Comparison of ENCODE assay signal across 23 mouse cellular contexts in the genomic region with DNA sequence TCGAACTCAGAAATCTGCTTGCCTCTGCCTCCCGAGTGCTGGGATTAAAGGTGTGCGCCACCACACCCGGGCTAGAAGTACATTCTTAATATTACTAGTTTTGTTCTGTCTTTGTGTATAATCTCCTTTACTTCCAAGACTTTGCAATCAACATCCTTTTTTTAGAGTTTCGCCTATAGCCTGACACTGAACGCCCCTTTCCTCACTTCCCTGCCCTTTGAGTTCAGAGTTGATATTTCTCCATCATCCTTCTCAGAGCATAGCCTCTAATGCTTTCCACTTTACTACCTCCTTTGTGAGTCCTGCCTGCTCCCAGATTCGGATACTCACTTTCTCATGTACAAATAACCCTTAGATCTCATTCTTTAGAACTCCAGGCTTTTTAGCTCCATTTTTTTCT. TPM values are rescaled to one million over a fixed set of nuclear protein-coding genes. Genes with fewer than 3 reads are reported as not detected.
DNase-seq lines count a peak whose midpoint lies in the region; ATAC-seq and TF ChIP-seq lines count a peak whose summit lies in the region.
"Had no signal": no experiment of that assay in that cellular context is flagged by ENCODE, and none has a peak within 500 bp of the region (broad histone marks: within the 10 kb centered on the region; RNA-seq: fewer than 3 reads in every experiment).

No protein-coding gene starts in this region.

- H3K27ac ChIP-seq in hindbrain, embryonic 13.5 days = no peak overlapping the region
- H3K27ac ChIP-seq in forebrain, postnatal 0 days (ENCODE audit: low read depth, low read length) = no peak overlapping the region

- H3K4me2 ChIP-seq in hindbrain, embryonic 13.5 days = no peak overlapping the region
- no peak overlapping the region for H3K4me2 ChIP-seq in forebrain, postnatal 0 days (ENCODE audit: low read depth)

- peaks cover 33% of the 10 kb centered on the region for H3K4me1 ChIP-seq in hindbrain, embryonic 13.5 days (replicated peaks)
- H3K4me1 ChIP-seq in forebrain, postnatal 0 days (ENCODE audit: insufficient read depth) = peaks cover 17% of the 10 kb centered on the region

- H3K27me3 ChIP-seq in hindbrain, embryonic 13.5 days = no peaks in the 10 kb centered on the region
- no peaks in the 10 kb centered on the region for H3K27me3 ChIP-seq in forebrain, postnatal 0 days (ENCODE audit: insufficient read depth, low read length)
- H3K27me3 ChIP-seq: CH12.LX, Patski had no signal

- no peak overlapping the region for H3K4me3 ChIP-seq in hindbrain, embryonic 13.5 days
- no peak overlapping the region for H3K4me3 ChIP-seq in forebrain, postnatal 0 days (ENCODE audit: low read depth, low read length)

- ATAC-seq in granulocyte monocyte progenitor cell, adult 5-6 weeks (replicated peaks; ENCODE audit: poor library complexity, severe bottlenecking) = peak; percentile 61
- peak; percentile 67 for ATAC-seq in megakaryocyte, adult 5-6 weeks (ENCODE audit: poor library complexity, severe bottlenecking)
- ATAC-seq in megakaryocyte progenitor cell, adult 5-6 weeks (replicated peaks; ENCODE audit: poor library complexity) = peak; percentile 29; the same call in 1 of the 2 replicates
- peak; percentile 34; the same call in 1 of the 2 replicates for ATAC-seq in monocyte, adult 5-6 weeks (replicated peaks; ENCODE audit: insufficient number of reproducible peaks, low FRiP score, low TSS enrichment, poor library complexity, severe bottlenecking)
- ATAC-seq in hindbrain, embryonic 13.5 days (ENCODE audit: low FRiP score) = no peak
- no peak for ATAC-seq in forebrain, postnatal 0 days
- ATAC-seq: activated CD4-positive, CD25-positive, alpha-beta regulatory T cell, adult 4 months; CD4-positive, CD25-positive, alpha-beta regulatory T cell, adult 4 months; Patski had no signal

- no peak for DNase-seq in kidney, postnatal 25 days
- no peak for DNase-seq in gastrocnemius, adult 8-10 months (ENCODE audit: low spot score in 2 of 2)
- no peak for DNase-seq in forebrain, postnatal 0 days
- DNase-seq: adrenal gland, adult 2 months; adrenal gland, adult 8-10 months; adrenal gland, postnatal 10 days; adrenal gland, postnatal 14 days; adrenal gland, postnatal 25 days; adrenal gland, postnatal 36 days; B cell, adult 2 months; cerebellum, adult 11 months; cerebellum, adult 11-12 months had no signal

- 89% methylated on average over 7 of the region's 7 CpGs for whole genome bisulfite sequencing in hindbrain, embryonic 13.5 days
- 87% methylated on average over 7 of the region's 7 CpGs for WGBS in forebrain, postnatal 0 days

- no peaks in the 10 kb centered on the region for H3K9me3 ChIP-seq in hindbrain, embryonic 13.5 days
- no peaks in the 10 kb centered on the region for H3K9me3 ChIP-seq in forebrain, postnatal 0 days (ENCODE audit: low read length)
- H3K9me3 ChIP-seq: G1E had no signal

- H3K36me3 ChIP-seq in hindbrain, embryonic 13.5 days = peaks cover 31% of the 10 kb centered on the region
- peaks cover 22% of the 10 kb centered on the region for H3K36me3 ChIP-seq in forebrain, postnatal 0 days (ENCODE audit: insufficient read depth)

- no peak overlapping the region for H3K9ac ChIP-seq in hindbrain, embryonic 13.5 days
- no peak overlapping the region for H3K9ac ChIP-seq in forebrain, postnatal 0 days

- TF ChIP-seq CTCF in forebrain, postnatal 0 days (IDR thresholded peaks at IDR 0.05; ENCODE audit: low read depth) = no peak

RNA-seq across cellular contexts. Expression of a gene that starts 6.0 kb away (rescaled TPM):
- total RNA-seq in granulocyte monocyte progenitor cell, adult 5-6 weeks (2014; fragmentation: Nextera tagmentation) = 32.8 and 44.5 TPM in 2 replicates
- total RNA-seq in granulocyte monocyte progenitor cell, adult 5-6 weeks (2017) = 72.4 and 77.3 TPM in 2 replicates
- total RNA-seq in megakaryocyte, adult 5-6 weeks (2015) = 59.1 and 65.9 TPM in 2 replicates
- total RNA-seq in megakaryocyte, adult 5-6 weeks (2017) = 57.1 and 58.9 TPM in 2 replicates
- total RNA-seq in megakaryocyte progenitor cell, adult 5-6 weeks (2015) = 72.0 and 80.2 TPM in 2 replicates
- 77.7 and 88.1 TPM in 2 replicates for total RNA-seq in megakaryocyte progenitor cell, adult 5-6 weeks (2017)
- 65.8 to 106 TPM (median 66.5 TPM) in 3 replicates for total RNA-seq in monocyte, adult 5-6 weeks (2017)
- polyA plus RNA-seq in hindbrain, embryonic 13.5 days (2015; fragmentation: Nextera tagmentation; extraction: Ambion mirVana) = 186 and 188 TPM in 2 replicates
- 100 to 1,000 TPM; 108 to 111 (median 109) TPM for total RNA-seq in gastrocnemius, adult 8-10 months (2022)
- 142 and 145 TPM in 2 replicates for total RNA-seq in forebrain, postnatal 0 days (2014; rRNA removed)
- 149 and 157 TPM in 2 replicates for polyA plus RNA-seq in forebrain, postnatal 0 days (2015; fragmentation: Nextera tagmentation; extraction: Ambion mirVana)

RNA-seq across cellular contexts. Expression of a gene that starts 28.2 kb away (rescaled TPM):
- total RNA-seq in granulocyte monocyte progenitor cell, adult 5-6 weeks (2014; fragmentation: Nextera tagmentation) = 67.1 and 82.9 TPM in 2 replicates
- 46.5 and 57.2 TPM in 2 replicates for total RNA-seq in granulocyte monocyte progenitor cell, adult 5-6 weeks (2017)
- total RNA-seq in megakaryocyte, adult 5-6 weeks (2015) = 52.9 and 59.7 TPM in 2 replicates
- 40.8 and 46.8 TPM in 2 replicates for total RNA-seq in megakaryocyte, adult 5-6 weeks (2017)
- total RNA-seq in megakaryocyte progenitor cell, adult 5-6 weeks (2015) = 57.9 and 62.6 TPM in 2 replicates
- total RNA-seq in megakaryocyte progenitor cell, adult 5-6 weeks (2017) = 35.7 and 54.5 TPM in 2 replicates
- 87.0 to 119 TPM (median 96.0 TPM) in 3 replicates for total RNA-seq in monocyte, adult 5-6 weeks (2017)
- polyA plus RNA-seq in hindbrain, embryonic 13.5 days (2015; fragmentation: Nextera tagmentation; extraction: Ambion mirVana) = 111 and 117 TPM in 2 replicates
- total RNA-seq in gastrocnemius, adult 8-10 months (2022) = 1 to 10 TPM; 5.2 to 7.5 (median 5.4) TPM
- total RNA-seq in forebrain, postnatal 0 days (2014; rRNA removed) = 78.5 and 89.9 TPM in 2 replicates
- polyA plus RNA-seq in forebrain, postnatal 0 days (2015; fragmentation: Nextera tagmentation; extraction: Ambion mirVana) = 58.0 and 63.6 TPM in 2 replicates

RNA-seq across cellular contexts. Expression of a gene that starts 53.5 kb away (rescaled TPM):
- total RNA-seq in granulocyte monocyte progenitor cell, adult 5-6 weeks (2014; fragmentation: Nextera tagmentation) = 12.1 and 13.0 TPM in 2 replicates
- 4.5 and 6.8 TPM in 2 replicates for total RNA-seq in granulocyte monocyte progenitor cell, adult 5-6 weeks (2017)
- 3.4 and 7.4 TPM in 2 replicates for total RNA-seq in megakaryocyte, adult 5-6 weeks (2015)
- total RNA-seq in megakaryocyte, adult 5-6 weeks (2017) = 0.66 and 1.6 TPM in 2 replicates
- total RNA-seq in megakaryocyte progenitor cell, adult 5-6 weeks (2015) = 13.9 and 14.5 TPM in 2 replicates
- 3.4 and 6.6 TPM in 2 replicates for total RNA-seq in megakaryocyte progenitor cell, adult 5-6 weeks (2017)
- total RNA-seq in monocyte, adult 5-6 weeks (2017) = 0.43 to 5.0 TPM (median 2.9 TPM) in 3 replicates
- 3.3 and 5.0 TPM in 2 replicates for polyA plus RNA-seq in hindbrain, embryonic 13.5 days (2015; fragmentation: Nextera tagmentation; extraction: Ambion mirVana)
- 10 to 100 TPM; 15.2 to 23.8 (median 18.6) TPM for total RNA-seq in gastrocnemius, adult 8-10 months (2022)
- 29.8 and 35.5 TPM in 2 replicates for total RNA-seq in forebrain, postnatal 0 days (2014; rRNA removed)
- 2.5 and 5.3 TPM in 2 replicates for polyA plus RNA-seq in forebrain, postnatal 0 days (2015; fragmentation: Nextera tagmentation; extraction: Ambion mirVana)
- polyA plus RNA-seq: G1E had no signal

RNA-seq across cellular contexts. Expression of a gene that starts 53.8 kb away (rescaled TPM):
- not detected in 2 replicates for total RNA-seq in granulocyte monocyte progenitor cell, adult 5-6 weeks (2014; fragmentation: Nextera tagmentation)
- 0.47 and 1.7 TPM in 2 replicates for total RNA-seq in granulocyte monocyte progenitor cell, adult 5-6 weeks (2017)
- total RNA-seq in megakaryocyte, adult 5-6 weeks (2015) = 1.3 TPM in 1 of 2 replicates, not detected in the other
- 0.55 TPM in 1 of 2 replicates, not detected in the other for total RNA-seq in megakaryocyte, adult 5-6 weeks (2017)
- 0.81 and 1.9 TPM in 2 replicates for total RNA-seq in megakaryocyte progenitor cell, adult 5-6 weeks (2015)
- 1.00 and 1.1 TPM in 2 replicates for total RNA-seq in megakaryocyte progenitor cell, adult 5-6 weeks (2017)
- 1.6 TPM in 1 of 3 replicates, not detected in the others for total RNA-seq in monocyte, adult 5-6 weeks (2017)
- polyA plus RNA-seq in hindbrain, embryonic 13.5 days (2015; fragmentation: Nextera tagmentation; extraction: Ambion mirVana) = 2.0 and 2.1 TPM in 2 replicates
- total RNA-seq in gastrocnemius, adult 8-10 months (2022) = under 1 TPM in 3 of 4 experiments, not detected in 1; 0.25 to 0.39 (median 0.35) TPM
- total RNA-seq in forebrain, postnatal 0 days (2014; rRNA removed) = 7.9 and 8.2 TPM in 2 replicates
- polyA plus RNA-seq in forebrain, postnatal 0 days (2015; fragmentation: Nextera tagmentation; extraction: Ambion mirVana) = 1.7 and 2.7 TPM in 2 replicates
- total RNA-seq: ES-E14 had no signal
- polyA plus RNA-seq: CD4-positive, CD25-positive, alpha-beta regulatory T cell, adult 4 months had no signal

Comparison
In these comparisons a context has a peak if more than half of its experiments do, and no peak if none do; other contexts are left out.
1. ATAC-seq: peak in granulocyte monocyte progenitor cell, adult 5-6 weeks (single experiment), megakaryocyte, adult 5-6 weeks (single experiment), megakaryocyte progenitor cell, adult 5-6 weeks (single experiment) and monocyte, adult 5-6 weeks (single experiment); none in hindbrain, embryonic 13.5 days (single experiment) and forebrain, postnatal 0 days (single experiment).